Mouse (Mus musculus) left cerebral cortex, postnatal 10 days (tissue): ENCODE data around the gene Mad1l1. TPM values are rescaled to one million over a fixed set of nuclear protein-coding genes. Genes with fewer than 3 reads are reported as not detected.
A peak's percentile ranks its signal among the peaks of the same experiment; 100 is the strongest.

Experiments
- DNase-seq, 2 experiments: peaks; one replicate each; pipeline ENCODE4 v3.0.0; 2021 to 2022; ENCODE audit warnings: low spot score in 2 of 2, mixed read lengths in 1 of 2; ENCODE audit errors: extremely low spot score in 1 of 2
- intact Hi-C: fragments of 180-260 bp; cut with DNase I; formaldehyde crosslinking; loops from one replicate; pipeline ENCODE4 v1.15.1; 2025
- total RNA-seq, 2 experiments: library from RNA; stranded (reverse); gene quantifications; 2 replicates each; pipeline ENCODE4 v1.2.3; 2021

Mad1l1 gene
- total RNA-seq, 2 experiments from 2014 or later, result 23.8 to 24.4 TPM

DNA sequence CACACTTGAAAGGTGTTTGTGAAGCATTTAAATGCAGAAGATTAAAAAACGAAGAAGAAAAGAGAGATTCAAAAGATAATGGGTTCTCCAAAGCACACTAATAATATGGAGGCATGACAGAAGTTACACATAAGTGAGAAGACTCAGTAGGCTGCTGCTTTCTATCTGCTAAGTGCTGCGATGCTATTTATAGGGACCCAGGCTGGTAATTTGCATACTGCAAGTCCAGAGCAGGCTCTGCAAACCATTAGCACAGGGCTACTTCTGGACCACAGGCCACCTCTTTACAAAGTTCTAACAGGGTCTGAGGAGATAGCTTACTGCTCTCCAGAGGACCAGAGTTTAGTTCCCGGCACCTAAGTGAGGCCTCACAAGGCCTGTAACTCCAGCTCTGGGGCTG, 267.7 kb downstream of the Mad1l1 start:
- peak in 1 of 2 experiments; percentile 19 for DNase-seq
- intact Hi-C loops, result no loop called here

DNA sequence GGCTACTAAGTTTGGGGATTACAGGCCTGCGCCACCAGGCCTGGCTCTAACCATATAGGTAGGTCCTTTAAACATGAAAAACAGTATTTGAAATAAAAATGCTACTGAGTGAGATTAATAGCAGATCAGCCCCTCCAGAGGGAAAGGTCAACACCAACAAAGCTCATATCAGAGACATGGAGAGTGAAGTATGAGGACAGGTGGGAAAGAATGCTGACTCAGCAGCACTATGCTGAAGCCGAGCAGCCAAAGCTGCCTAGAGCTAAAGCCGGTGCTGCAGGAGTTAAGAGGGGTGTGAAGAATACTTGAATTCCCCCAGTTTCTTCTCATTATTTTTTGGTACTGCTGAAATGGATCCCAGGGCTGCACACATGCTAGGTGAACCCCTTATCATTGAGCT, 268.9 kb downstream of the Mad1l1 start:
- intact Hi-C loops, result no loop called here
- DNase-seq, result no peak

DNA sequence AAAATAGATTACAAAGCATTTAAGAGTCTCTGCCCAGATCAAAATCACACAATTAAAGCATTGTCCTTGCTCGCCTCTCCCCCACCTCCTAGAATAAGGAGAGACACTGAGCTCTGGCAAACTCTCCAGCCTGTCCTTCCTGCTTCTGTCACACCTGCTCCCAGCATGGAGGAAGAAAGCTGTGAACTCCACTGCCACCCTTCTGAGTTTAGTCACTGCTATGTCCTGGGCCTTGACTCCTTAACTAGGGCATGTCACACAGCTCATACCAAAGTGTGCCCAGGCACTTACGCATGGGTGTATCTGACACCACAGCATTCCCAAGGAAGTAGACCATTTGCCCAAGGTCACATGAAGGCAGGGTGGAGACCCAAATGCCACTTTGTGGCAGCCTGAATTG, 275.9 kb downstream of the Mad1l1 start:
- intact Hi-C loops, result no loop called here
- DNase-seq, result no peak

DNA sequence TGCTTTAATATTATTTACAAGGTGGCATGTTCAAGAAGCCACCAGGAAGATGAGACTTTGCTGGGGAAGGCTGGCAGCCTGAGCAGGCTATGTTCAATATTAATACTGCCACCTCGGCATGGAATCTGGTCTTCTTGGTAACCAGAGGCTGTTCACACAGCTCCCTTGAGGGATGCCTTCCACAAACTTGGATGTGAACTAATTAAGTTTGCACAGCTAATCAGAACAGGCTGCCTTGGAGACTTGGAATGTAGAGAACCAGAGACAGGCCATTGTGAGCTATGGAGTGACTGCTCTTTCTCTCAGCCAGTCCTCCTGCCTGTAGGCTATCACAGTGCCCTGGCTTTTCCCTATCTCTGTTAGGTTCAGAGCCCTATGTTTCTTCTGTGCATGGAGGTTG, 278.4 kb downstream of the Mad1l1 start:
- intact Hi-C loops, result no loop called here
- no peak for DNase-seq

DNA sequence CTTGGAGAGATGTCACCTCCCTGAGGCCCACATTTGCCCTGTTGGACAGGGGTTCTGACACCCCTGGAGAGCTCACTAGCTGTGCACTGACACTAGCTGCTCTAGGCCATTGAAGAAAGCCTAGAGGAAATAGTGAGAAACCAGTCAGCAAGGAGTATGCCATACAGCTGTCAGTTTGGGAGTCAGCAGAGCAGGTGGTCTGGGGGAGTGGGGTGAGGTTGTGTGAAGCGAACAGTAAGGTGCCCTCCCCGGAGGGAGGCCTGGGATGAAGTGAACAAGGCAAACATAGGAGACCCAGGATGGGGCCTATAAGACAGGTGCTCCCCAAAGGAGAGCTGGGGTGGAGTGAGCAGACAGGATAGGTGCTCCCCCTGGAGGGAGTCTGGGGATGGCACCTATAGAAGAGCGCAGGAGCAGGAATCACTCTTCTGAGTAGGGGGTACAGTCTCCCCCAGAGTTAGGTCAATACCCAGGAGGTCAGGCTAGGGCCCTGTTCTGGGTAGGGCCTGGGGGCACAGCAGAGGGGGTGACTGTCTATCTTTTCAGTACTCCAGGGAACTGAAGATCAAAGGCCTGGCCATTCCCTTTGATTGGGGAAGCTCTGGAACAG, 279.2 kb downstream of the Mad1l1 start:
- no peak for DNase-seq
- intact Hi-C loops, result no loop called here

DNA sequence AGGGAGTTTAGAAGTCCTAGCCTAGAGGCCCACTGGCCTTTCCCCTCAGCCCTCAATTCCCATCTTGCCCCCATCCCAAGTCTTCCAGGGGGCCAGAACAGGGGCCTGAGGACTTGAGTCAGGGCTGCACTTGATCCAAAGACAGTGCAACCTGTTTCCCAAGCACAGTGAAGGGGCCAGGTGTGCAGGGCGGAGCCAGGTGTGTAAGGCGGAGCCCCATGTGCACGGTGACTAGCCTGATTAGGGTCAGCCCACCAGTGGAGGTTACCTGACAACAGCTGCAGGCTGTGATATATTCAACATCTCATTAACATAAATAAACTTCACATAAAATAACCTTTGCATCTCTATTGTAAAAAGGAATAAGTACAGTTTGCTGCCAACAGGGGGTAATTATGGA, 280.3 kb downstream of the Mad1l1 start:
- intact Hi-C loops, result no loop called here
- DNase-seq, result no peak

DNA sequence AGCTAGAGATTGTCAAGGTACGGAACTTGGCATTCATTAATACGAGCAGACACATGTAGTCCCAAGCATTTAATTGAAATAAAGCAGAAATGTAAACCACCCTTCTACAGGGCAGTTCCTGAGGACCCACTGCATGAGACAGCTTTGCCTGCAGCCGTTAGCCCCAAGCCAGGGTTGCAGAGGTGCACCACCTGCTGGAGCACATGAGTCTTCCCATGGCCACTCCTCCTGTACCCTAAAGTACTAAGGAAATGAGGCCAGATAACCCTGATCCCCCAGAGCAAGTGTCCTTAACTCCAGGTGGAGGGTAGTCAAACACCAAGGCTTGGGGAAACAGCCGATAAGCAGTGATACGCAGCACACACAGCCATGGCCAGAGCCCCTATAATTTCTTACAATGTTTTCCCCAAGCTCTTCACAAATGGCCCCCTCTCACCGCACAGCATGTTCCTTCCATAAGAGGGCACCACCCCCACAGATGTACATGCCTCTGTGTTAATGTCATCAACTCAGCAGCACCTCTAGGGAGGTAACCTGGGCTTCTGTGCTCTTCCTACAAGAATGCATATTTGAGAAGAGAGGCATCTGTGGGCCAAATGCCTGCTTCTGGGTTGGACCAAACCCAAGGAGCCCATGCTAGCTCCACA, 283.6 kb downstream of the Mad1l1 start:
- DNase-seq, result no peak
- intact Hi-C loops, result no loop called here

DNA sequence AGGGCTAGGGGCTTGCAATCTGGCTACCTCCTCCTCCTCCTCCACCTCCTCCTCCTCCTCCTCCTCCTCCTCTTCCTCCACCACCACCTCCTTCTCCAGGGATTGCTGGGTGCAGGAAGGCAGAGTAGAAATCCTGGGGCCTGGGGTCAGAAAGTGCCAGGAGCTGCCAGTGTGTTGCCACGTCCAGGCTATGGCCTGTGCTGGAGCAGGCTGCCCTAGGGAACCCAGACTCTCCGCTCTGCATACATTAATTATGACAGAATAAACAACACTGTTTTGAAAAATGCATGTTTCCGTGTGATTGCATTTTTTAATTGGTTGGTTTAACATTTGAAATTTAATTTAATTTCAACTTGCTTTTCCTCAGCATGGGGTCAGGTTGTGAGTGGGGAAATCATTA, 285.7 kb downstream of the Mad1l1 start:
- DNase-seq, result no peak
- intact Hi-C loops, result no loop called here

DNA sequence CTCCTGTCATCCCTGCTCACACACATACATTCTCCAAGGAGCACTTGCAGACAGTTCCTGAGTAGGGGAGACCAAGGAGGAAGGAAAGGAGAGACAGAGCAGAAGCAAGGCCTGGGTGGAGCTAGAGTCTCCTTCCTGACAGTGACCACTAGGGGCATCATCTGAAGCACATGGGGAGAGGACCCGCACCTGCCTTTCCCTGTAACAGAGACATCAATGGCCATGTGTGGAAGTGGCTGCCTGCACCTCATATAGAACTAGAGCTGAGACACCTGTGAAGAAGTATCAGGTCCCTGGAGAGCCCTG, 286.4 kb downstream of the Mad1l1 start:
- no peak for DNase-seq
- intact Hi-C loops, result no loop called here

DNA sequence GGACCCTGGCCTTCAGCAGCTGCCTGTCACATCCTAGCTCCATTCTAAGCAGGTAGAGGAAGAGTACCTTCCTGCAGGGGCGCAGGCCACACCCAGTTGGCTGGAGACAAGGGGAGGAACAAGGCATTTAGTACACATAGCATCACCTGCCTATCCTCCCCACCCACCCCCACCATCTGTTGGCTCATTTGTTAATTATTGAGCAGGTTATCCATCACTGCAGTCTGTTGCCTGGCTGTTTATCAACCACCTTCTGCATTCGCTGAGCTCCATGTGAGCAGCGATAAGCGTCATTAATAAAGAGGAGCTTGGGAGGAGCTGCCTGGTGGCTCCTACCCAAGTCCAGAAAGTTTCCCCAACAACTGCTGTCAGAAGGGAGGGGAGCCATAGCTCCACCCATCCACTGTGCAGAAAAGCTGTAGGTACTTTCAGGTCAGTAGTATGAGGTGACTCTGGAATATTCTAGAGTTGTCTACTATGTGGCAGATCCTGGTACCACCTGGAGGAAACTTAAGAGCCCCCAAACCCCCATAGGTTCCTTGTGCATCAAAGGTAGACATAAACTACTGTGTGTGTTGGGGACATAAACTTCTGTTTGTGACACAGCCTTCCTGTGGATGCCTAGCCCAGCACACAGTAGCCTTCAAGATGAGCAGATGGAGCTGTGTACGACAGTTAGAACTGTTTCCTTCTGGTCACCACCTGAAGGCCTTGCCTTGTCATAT, 286.9 kb downstream of the Mad1l1 start:
- DNase-seq, result no peak
- intact Hi-C loops, result no loop called here

DNA sequence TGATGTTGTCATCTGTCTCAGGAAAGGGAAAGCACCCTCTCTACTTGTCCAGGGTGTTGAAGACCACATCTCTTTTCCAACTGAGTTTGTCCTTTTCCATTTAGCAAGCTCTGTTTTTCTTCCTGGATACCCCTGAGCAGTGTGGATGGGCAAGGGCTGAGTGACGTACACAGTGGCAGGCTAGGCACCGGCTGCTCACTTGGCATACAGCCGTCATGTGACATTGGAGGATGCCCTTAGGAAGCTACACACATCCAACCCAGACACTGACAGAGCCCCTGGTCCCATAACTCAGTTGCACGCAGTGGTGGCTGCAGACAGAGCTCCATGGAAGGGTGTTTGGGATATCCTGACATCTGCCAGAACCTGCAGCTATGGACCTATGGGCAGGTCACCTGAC, 295.0 kb downstream of the Mad1l1 start:
- intact Hi-C loops, result no loop called here

DNA sequence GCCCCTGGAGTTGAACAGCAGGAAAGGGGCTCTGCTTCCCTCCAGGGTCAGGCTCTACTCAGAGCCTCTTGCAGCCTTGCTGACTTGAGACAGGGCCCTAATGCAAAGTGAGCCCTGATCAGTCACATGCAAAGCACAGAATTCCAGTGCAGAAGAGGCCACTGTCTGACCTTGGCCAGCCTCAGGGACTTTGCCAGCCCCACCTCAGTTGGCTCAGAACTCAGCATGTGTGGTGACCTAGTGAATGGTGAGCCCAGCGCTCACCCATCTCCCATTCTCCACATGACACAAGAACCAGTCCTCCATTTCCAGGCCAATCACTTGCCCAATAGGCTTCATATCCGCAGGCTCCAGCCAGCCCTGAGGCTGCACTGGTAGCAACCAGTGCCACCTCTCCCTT, 296.1 kb downstream of the Mad1l1 start:
- DNase-seq, result no peak
- intact Hi-C loops, result no loop called here

More for the DNA sequence above, 295.0 kb downstream of the Mad1l1 start:
- no peak for DNase-seq

DNA sequence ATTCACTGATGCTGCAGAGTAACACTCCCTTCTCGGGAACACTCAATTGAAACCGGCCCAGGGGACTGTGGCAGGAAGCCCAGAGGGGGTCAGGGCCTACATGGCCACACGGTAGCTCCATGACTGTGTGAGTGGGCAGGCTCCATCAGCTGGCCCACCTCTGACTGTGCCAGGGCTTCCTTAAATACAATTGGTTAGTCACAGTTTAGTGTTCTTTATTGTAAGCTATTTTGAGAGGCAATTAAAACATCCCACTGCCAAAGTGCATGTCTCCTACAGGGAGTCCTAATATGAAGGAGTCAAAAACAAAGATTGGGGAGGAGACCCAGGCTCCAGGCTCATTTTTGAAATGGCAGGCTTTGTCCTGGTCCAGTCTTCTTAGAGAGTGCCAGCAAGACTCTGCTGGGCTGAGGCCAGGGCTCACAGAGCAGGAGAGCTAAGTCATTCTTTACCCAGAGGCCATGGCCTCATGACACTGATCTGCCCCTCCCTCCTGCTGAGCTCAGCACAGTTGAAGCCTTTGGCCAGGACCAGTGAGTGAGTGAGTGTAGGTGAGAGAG, 297.3 kb downstream of the Mad1l1 start:
- intact Hi-C loops, result no loop called here
- DNase-seq, result peak; percentile 30 to 53

DNA sequence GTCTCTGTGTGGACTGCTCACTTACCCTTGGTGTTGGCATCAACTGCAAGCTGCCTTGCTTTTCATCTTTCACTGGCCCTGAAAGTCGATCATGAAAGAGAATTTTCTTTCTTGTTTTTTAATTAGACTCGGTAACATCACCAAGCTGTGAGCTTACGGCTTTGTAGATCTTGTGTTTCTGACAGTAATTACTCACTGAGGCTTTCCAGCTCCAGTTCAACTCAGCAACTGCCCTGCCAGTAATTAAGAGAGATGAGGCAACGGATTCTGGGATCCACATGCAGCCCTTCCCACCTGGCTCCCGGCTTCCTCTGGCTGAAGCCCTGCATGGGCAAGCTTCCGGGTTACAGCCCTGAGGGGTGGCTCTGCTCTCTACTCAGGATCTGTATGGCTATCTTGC, 298.5 kb downstream of the Mad1l1 start:
- intact Hi-C loops, result no loop called here
- no peak for DNase-seq

DNA sequence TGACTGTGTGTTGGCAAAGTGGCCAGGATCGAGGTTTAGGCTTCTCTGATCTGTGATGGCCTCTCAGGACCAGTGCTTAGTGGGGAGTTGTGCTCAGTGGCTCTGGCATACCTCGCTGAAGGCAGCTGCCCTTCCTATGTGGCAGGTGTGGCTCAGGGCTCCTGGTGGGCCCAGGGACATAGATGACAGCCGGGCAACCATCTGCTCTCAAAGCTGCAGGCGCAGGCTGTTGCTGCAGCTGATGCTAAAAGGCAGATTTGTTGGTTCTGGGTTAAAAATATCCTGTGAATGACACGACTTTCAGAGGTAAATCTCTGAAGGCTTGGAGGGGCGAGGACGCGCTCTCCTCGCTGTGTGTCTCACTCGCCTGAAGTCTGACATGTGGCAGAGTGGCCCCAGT, 299.6 kb downstream of the Mad1l1 start:
- intact Hi-C loops, result no loop called here
- DNase-seq, result peak in 1 of 2 experiments; percentile 36

DNA sequence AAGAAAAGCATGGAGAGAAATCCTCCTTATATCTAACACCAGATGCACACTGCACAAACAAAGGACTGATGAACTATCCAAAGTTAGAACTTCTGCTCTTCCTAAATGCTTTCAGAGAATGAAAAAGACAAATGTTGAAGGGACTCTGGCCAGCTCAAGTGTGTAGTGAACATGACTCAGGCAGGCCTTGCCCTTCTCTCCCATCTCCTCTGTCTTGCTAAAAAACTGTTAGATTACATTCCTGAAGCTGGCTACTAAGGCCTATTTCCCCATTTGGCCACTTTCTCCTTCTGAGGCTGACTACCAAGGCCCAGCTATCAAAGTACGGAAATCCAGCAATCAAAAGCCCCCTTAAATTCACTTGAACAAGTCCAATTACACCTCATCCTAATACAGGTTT, 301.7 kb downstream of the Mad1l1 start:
- intact Hi-C loops, result no loop called here
- no peak for DNase-seq

DNA sequence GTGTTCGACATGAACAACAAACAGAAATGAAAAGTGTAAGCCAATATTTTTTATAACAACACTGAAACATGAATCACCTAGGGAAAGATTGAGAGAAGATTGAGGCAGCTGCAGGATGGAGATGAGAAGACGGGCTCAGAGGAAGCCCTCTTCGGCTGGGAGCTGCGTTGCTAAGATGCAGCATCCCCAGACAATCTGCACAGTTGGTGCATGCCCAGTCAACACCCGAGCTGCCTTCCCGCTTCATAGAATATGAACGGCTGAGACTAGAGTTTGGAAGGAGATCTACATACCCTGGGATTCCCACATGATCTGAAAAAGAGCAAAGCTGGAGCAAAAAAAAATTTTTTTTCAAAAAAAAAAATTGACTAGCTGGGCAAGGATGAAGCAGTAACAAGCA, 302.6 kb downstream of the Mad1l1 start:
- DNase-seq, result peak in 1 of 2 experiments; percentile 23
- intact Hi-C loops, result no loop called here

DNA sequence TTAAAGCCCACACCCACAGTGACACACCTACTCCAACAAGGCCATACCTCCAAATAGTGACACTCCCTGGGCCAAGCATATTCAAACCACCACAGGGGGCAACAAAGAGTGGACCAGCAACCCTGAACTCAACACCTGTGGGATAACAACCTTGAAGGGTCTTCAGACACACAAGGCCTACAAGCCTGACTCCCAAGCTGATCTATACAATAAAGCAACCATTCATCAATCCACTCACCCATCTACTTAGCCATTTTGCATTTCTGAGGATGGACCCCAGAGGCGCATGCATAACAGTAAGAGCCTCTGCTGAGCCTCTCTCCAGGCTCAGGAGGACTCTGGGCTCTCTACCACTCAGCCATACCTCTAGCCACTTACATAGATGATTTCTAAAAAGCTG, 304.5 kb downstream of the Mad1l1 start:
- intact Hi-C loops, result no loop called here
- no peak for DNase-seq

DNA sequence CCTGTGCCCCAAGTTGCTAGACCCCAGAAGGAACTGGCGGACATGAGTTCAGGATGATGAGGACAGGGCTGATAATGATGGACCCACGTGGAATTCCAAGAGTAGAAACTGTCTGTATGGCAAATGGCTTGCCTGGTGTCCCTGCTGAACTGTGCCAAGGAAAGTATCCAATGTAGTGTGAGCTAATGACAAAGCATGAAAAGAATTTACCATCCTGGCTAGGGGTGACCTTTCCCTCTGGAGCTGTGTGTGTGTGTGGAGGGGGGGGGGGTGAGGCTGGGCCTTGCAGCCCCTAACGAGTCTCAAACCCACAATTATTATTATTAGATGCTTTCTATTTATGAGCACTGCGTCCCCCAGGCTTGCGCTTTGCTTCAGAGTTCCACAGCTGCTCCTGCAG, 307.7 kb downstream of the Mad1l1 start:
- DNase-seq, result no peak
- intact Hi-C loops, result no loop called here

DNA sequence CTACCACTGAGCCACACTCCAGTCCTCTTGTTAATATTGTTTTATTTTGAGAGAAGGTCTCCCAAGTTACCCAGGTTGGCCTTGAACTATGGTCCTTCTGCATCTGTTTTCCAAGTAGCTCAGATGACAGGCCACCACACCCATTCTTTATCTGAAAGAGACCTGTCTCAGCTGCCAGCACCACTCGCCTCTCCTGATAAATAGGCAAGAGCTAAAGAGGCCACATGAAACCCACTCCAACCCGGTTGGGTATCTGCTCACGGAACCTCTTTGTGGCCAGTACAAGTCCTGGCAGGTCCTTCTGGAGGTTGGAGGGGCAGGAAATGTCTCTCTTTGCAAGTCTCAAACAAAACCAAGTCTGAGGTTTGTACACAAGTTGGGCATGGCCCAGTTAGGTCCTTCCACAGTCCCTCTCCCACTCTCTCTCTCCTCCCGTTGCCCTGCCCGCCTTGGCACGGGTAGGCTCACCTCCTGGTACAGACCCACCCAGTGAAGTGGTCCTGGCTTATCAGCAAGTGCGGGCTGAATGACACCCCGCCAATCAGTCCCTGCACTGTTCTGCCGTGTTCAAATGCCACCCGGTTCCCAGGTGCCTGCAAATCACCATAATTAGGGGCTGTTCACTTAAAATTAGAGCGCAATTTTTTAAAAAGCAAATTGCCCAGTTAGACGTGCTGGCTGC, 308.9 kb downstream of the Mad1l1 start:
- no peak for DNase-seq
- intact Hi-C loops, result no loop called here
